Mouse (Mus musculus): ENCODE measurements at regions not wholly inside any gene's neighbourhood (a gene's known extent, or its start where the extent isn't known, plus 50 kb on each side); places are given as distances from the start of the nearest gene placed in this dataset.

- no peak for DNase-seq
These were observed 178.3 kb upstream of the Topaz1 start for GRCm38 (mm10) chr9:122568691-122569441.

DNA sequence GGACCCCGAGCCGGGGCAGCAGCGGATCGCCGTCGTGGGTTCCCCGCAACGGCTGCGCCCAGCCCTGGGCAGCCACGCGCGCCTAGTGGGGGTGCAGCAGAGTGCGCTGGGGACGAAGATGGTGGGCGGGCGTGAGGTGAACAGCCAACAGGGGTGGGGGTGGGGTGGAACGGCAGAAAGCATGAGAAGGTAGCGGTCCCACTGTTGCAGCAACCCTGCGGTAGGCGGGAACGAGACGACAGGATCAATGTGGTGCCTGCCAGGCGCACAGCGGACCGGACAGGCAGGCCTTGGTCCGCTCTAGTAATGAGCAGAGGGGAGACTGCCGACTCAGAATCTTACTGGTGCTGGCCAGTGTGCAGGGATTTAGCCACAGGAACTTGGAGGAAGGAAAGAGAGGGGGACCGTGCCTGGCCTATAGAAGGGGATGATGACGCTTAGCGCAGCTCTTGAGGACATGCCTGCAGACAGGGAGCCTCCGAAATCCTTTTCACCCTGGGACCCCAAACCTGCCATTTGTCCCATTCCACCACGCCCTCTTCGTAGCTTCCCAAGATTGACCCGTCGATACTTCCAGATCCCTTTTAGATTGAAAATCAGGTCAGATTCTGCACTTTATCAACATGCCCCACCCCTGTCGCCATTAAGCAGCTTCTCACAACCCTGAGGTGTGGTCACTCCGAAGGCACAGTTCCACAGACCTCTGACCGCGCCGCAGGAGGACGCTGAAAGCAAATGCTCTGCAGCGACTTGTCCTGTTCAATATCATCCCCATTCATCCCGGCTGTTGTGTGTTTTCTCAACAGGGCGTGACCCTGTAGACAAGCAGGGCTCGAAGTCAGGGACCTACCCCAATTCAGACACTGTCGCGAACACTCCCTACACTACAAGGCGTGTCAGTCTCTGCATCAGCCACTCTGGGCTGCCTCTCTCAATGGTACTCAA, 177.4 kb upstream of the Topaz1 start:
- DNase-seq: no peak

GRCm38 (mm10) chr9:122571001-122571400, 176.1 kb upstream of the Topaz1 start:
- no peak for DNase-seq

GRCm38 (mm10) chr9:122571402-122572059, 175.6 kb upstream of the Topaz1 start:
- no peak for DNase-seq

DNA sequence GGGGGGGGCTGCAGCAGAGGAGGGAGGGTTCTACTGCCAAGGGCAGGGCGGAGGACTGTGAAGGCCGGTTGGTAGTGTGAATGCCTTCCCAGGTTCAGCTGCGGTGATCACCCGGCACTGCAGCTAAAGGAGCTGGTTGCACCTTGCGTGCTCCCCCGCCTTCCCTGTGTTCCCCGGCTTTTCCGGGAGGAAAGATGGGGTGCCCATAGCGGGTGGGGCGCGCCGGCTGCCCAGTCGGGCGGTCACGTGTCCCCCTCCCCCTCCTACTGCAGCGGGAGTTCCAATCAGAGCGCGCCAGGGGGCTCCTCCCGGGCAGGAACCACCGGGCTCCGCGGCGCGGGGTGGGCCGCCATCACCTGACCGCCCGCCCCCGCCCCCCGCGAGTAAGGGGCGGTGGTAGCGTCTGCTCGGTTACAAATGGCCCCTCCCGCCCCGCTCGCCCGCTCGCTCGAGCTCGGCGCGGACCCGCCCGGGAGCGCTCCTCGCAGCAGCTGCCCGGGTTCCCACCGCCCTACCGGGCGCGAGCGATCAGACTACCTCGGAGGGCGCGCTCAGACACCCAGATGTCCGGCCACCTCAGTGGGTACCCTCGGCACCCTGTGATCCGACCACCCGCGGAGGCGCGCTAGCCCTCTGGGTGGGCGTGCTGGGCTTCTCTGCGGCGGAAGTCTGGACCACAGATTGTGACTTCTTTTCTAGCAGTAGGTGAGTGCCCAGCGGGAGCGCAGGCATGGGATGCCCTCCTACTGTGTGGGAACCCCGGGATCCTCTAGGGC, 174.9 kb upstream of the Topaz1 start:
- peak; percentile 24 to 60 for DNase-seq

- no peak for DNase-seq
These were observed 174.3 kb upstream of the Topaz1 start for GRCm38 (mm10) chr9:122572836-122573267.

GRCm38 (mm10) chr9:122585228-122585627, 161.9 kb upstream of the Topaz1 start:
- DNase-seq: no peak

GRCm38 (mm10) chr9:122586421-122586820, 160.7 kb upstream of the Topaz1 start:
- DNase-seq: no peak

- DNase-seq: no peak
These were observed 160.2 kb upstream of the Topaz1 start for GRCm38 (mm10) chr9:122586986-122587385.

GRCm38 (mm10) chr9:122588246-122588645, 158.9 kb upstream of the Topaz1 start:
- DNase-seq: no peak

DNA sequence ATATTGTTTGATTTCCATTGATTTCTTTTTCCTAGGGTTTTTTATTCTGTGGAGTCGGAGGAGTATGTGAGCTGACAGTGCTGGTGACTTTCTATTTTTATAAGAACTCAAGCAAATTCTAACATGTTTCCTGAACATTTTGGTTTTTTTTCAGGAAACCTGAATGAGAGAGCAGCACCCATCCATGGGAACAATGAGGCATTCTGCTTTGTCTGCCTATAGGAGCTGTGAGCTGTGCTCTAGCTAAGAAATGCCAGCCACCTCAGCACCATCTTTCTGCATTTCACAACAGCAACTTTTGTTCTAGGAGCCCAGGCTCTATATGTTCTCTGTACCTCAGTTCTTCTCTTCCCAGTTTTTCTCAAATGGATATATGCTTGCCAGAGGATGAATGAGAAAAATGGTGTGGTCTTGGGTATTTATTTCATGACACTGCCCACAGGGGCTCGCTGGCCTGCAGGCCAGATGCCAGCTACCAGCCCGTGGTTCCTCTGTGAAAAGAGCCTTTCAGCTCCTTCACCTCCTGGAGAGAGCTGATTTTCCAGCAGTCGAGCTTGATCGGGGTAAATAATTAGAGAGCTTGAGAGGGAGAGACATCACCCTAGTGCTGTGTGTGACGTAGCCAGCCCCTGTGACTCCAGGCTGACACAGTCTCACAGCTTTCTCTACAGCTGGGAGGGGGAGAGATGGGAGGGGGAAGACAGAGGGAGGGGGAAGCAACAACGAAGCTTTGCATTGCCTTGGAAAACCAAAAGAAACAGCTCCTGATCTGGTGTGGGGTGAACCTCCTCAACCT, 154.1 kb upstream of the Topaz1 start:
- no peak for DNase-seq

DNA sequence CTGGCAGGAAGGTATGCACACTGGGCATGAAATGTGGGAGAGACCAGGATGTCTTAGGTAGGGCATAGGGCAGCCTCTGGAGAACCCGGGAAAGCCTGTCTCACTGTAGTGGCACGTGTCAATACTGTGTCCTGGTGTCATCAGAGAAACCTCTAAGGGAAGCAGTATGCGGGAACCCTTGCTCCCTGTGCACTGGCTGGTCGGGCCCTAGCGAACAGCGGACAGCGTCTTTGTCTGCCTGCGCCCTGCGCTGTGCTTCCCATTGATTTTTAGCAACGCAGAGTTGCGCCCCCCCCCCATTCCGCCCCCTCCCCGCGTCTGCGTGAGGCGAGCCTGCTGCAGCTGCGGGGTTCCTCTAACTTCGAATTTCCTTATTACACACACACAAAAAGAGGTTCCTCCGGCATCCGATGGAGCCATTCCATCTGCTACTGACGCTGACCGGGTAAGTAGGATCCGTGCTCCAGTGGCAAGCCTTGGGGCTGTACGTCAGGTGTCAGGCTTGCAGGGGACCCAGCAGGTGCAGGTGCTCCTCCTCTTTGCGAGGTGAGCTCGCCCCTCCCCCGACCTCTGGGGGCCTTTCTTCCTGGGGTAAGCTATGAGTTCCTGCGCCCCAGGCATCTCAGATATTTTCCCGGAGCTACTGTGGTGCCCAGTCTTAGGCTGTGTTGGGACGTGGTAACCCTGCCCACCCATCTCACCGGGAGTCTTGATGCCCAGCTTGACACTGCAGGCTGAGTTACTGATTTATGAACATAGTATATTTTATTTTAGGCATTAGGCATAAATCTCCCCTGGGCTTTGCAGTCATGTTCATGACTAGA, 151.8 kb upstream of the Topaz1 start:
- no peak for DNase-seq

- no peak for DNase-seq
These were observed 144.0 kb upstream of the Topaz1 start for GRCm38 (mm10) chr9:122603106-122603505.

DNA sequence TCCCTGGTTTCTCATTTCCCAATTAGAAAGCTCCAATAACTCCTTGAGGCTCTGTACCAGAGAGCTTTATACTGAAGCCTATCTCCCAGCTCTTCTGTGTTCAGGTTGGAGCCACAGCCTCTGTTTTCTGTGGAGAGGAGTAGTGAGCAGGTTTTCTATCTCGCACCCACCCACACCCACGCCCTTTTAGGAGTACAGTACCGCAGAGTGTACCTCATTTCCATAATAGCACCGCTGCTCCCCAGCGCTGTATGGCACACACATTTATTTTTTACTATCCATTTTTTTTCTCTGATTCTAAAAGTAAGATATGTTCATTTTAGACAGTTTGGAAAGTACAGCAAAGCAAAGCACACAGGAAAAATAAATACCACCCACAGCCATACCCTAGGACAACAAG, 137.5 kb upstream of the Topaz1 start:
- no peak for DNase-seq

- DNase-seq: no peak
These were observed 136.2 kb upstream of the Topaz1 start for GRCm38 (mm10) chr9:122610918-122611317.

DNA sequence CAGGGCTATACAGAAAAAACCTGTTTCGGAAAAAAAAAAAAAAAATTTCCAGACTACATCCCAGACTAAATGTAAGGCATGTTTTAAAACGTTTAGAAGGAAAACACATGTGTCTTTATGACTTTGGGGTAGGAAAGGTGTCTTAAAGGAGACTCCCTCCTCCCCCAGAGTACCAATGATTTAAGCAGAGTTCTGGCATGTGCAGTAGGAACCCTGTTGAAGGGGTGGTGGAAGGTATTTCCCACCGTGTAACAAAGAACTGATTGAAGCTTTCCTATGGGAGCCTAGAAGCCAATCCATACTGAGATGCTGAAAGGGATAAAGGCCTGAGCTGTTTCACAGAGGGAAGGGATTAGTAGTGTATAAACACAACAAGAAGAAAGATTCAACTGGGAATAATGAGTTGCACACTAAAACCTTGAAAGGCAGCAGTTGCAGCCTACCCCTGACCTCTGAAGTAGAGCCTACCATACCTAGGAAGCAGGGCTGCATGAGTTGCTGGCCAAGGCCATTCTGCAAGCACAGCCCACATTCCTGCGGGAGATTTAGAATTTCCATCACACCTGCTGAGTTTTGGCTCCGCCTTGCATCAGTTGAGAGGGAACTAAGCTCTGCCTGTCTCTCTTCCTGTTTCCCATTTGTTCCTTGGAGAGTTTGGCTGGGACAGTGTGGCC, 132.4 kb upstream of the Topaz1 start:
- no peak for DNase-seq

GRCm38 (mm10) chr9:122615351-122615750, 131.8 kb upstream of the Topaz1 start:
- DNase-seq: peak in 1 of 2 experiments; percentile 32

DNA sequence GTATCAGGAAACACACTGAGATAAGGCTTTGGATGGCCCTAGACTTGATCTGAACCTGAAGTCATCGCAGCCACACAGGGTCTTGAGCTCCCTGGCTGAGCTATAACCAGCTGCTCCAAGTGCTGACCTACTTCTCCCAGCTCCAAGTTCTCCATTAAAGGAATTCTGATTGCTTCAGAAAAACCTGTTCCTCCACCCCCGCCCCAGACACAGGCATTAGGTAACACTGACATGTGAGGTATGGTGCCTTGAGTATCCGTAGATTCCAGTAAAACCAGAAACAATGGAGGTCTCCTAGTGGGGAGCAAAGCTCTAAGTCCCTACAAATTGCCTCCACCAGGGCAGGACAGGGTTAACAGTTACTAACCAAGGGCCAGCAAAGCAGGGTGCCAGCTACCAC, 129.4 kb upstream of the Topaz1 start:
- peak; percentile 22 to 31 for DNase-seq

DNA sequence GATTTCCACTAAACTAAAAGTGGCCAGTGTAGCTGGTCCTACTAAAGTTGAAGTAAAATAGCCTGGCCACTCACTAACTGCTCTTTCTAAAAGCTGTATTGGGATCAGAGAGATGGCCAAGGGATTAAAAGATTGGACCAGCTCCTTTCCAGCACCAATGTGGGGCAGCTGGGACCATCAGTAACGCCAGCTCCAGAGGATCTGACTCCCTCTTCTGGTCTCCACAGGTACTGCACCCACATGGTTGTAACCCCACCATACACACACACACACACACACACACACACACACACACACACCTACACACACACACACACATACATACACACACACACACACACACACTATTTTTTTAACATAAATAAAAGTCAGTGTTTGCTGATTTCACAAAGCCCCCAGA, 122.1 kb upstream of the Topaz1 start:
- no peak for DNase-seq

DNA sequence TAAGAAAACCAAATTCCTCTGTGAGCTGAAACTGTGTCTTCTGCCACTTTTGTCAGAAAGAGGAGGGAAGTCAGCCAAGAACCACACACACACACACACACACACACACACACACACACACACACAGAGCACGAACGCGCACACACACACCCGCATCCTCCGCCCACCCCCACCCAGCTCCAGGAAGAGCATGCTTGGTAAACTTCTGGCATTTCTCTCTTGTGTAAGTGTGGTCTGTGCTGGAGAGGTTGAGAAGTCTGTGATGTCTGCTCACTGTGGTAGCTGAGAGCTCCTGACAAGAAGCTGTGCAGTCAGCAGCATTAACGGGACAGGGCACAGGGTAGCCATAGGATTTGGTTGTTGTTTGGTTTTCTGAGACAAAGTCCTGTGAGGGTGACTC, 120.8 kb upstream of the Topaz1 start:
- DNase-seq: no peak

Measured in lung, postnatal 4 days (tissue).